Mouse (Mus musculus) liver, embryonic 16.5 days (tissue): ENCODE measurements around the gene Dagla. TPM values are rescaled to one million over a fixed set of nuclear protein-coding genes. Genes with fewer than 3 reads are reported as not detected.

Source experiments
- ATAC-seq: fragments of 200-750 bp; cut with Nextera tagmentation; 2 replicates; pipeline ENCODE4 v1.8.0; 2017; ENCODE audit warnings: low read depth, mild to moderate bottlenecking, moderate number of reproducible peaks, moderate library complexity
- H3K27ac ChIP-seq: fragments of 300-500 bp; sonication (generic); 2 replicates; pipeline ENCODE4 v1.5.1; 2014; ENCODE audit warnings: mild to moderate bottlenecking, low read length
- H3K27me3 ChIP-seq: fragments of 300-500 bp; sonication (generic); 2 replicates; pipeline ENCODE4 v1.6.1; 2014; ENCODE audit warnings: low read depth, low read length, mixed read lengths; ENCODE audit not compliant: control insufficient read depth, insufficient read depth
- H3K36me3 ChIP-seq: fragments of 300-500 bp; sonication (generic); 2 replicates; pipeline ENCODE4 v1.6.1; 2014; ENCODE audit warnings: mild to moderate bottlenecking; ENCODE audit not compliant: control insufficient read depth, insufficient read depth
- H3K4me1 ChIP-seq: fragments of 300-500 bp; sonication (generic); 2 replicates; pipeline ENCODE4 v1.6.1; 2014; ENCODE audit warnings: low read depth, low read length, mixed read lengths; ENCODE audit not compliant: control insufficient read depth
- H3K4me2 ChIP-seq: fragments of 300-500 bp; sonication (generic); 2 replicates; pipeline ENCODE4 v1.6.1; 2014; ENCODE audit warnings: low read depth, low read length, mixed read lengths
- H3K4me3 ChIP-seq: fragments of 300-500 bp; sonication (generic); 2 replicates; pipeline ENCODE4 v1.5.1; 2014; ENCODE audit warnings: low read depth, mild to moderate bottlenecking, low read length
- H3K9ac ChIP-seq: fragments of 300-500 bp; sonication (generic); 2 replicates; pipeline ENCODE4 v1.6.1; 2014; ENCODE audit warnings: low read depth, low read length
- H3K9me3 ChIP-seq: fragments of 300-500 bp; sonication (generic); replicated peaks from 2 replicates; pipeline ENCODE4 v1.6.1; 2016; ENCODE audit warnings: low read length; ENCODE audit not compliant: control insufficient read depth
- WGBS: fragments of 180-500 bp; shearing (Covaris S2); extraction: QIAGEN DNeasy Blood & Tissue Kit; methylation state at CpG from one replicate; pipeline ENCODE4 v1.1.7; 2014; ENCODE audit not compliant: insufficient replicate concordance; 5-methylcytosine and 5-hydroxymethylcytosine counted together
- polyA plus RNA-seq: library from polyadenylated mRNA; unstranded; fragments of >200 nt; fragmentation: Nextera tagmentation; extraction: Ambion mirVana; gene quantifications from 2 replicates; pipeline ENCODE4 v1.2.1, GENCODE M21; 2015

Gene Dagla
- polyA plus RNA-seq, result 0.27 and 0.32 TPM in 2 replicates

DNA sequence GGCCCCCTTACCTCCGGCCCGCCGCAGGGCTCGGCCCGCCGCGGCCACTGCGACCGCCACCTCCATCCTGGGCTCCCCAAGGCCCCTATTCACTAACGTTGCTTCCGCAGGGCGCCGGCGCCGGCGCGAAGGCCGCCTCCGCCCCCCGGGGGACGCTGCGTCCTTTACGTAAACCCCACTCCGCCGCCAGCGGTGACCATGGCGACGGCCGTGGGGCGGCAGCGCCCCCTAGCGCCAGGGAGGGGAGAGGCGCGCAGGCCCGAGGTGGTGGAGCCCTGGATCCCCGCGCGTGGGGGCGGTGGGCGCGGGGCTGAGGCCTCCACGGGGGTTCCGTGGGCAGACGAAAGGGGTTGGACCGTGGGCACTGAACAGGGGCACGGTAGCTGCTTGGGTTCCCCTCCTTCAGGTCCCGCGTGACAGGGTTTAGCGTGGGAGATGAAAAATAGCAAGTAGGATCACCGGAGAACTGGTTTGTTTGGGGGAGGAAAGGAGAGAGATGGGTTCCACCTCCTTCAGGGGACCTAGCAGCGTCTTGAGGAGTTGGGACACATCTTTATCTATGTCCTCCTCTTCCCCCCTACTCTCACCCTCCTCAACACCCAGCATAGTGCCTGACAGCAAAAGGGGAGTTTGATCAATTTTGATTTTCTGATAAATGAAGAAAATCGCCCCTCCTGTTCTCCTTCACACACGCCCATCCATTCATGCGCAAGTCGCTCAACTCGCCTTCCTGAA is at the start of gene Dagla:
Gene Dagla, minus strand, starts transcription at position 68 of the 735 bp plus-strand sequence.
- H3K4me3 ChIP-seq, result peak within 1 kb of the TSS; percentile 56
- H3K4me1 ChIP-seq, result no peaks in the 10 kb centered on the region; the same call in none of the 2 replicates
- WGBS, result 6% methylated on average over 56 of the region's 56 CpGs
- peaks cover 22% of the 10 kb centered on the region for H3K27me3 ChIP-seq
- no peaks in the 10 kb centered on the region for H3K36me3 ChIP-seq
- H3K27ac ChIP-seq, result no peak within 1 kb of the TSS
- peak within 1 kb of the TSS; percentile 67 for H3K4me2 ChIP-seq
- H3K9ac ChIP-seq, result peak within 1 kb of the TSS; percentile 20
- H3K9me3 ChIP-seq, result no peaks in the 10 kb centered on the region
- ATAC-seq, result peak; percentile 55

DNA sequence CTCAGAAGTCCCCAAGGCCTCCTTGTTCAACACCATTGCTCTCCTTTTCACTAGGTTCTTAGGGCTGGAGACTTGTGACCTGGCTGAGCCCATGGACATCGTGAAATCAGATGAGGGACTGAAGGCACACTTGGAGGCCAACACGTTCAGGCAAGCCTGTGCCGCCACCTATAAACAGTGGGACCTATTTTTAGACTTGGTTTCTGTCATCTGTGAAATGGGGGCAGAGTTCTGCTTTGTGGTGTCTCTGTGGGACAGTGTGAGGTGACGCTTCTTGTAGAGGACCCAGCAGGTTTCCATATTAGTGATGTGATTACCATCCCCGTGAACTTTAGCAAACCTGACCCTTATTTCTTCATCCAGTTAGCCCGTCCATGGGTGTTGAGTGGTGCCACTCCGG is 47.5 kb upstream of the Dagla start:
- H3K4me3 ChIP-seq, result no peak overlapping the region
- H3K9me3 ChIP-seq, result no peaks in the 10 kb centered on the region
- H3K4me1 ChIP-seq, result no peaks in the 10 kb centered on the region
- no peak overlapping the region for H3K9ac ChIP-seq
- no peak for ATAC-seq
- no peak overlapping the region for H3K4me2 ChIP-seq
- no peaks in the 10 kb centered on the region for H3K27me3 ChIP-seq
- 53% methylated on average over 7 of the region's 7 CpGs for WGBS
- H3K27ac ChIP-seq, result no peak overlapping the region
- no peaks in the 10 kb centered on the region for H3K36me3 ChIP-seq

DNA sequence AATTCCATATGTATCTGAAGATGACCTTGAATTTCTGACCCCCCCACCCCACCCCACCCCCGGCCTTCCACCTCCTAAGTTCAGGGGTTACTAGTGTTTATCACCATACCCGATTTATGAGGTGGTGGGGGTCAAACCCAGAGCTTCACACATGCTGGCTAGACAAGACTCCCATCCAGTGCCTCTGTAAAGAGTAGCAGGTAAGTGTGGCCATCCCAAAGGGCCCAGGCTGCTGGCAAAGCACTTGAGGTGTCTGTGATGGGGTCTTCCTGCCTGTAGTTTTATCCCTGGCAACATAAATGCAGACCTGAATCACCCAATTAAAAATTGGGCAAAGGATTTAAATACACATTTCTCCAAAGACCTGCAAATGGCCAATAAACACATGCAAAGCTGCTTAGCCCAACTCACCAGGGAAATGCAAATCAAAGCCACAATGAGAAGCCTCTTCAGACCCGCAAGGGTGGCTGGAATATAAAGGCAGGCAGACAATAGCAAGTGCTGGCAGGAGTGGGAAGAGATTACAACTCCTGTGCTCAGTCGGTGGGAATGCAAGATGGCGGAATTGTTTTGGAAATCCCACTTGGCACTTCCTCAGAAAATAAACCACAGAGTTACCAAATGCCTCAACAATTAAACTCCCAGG is 43.1 kb upstream of the Dagla start:
- no peak overlapping the region for H3K4me2 ChIP-seq
- WGBS, result 40% methylated on average over 5 of the region's 5 CpGs
- H3K36me3 ChIP-seq, result no peaks in the 10 kb centered on the region
- H3K4me3 ChIP-seq, result no peak overlapping the region
- no peak overlapping the region for H3K27ac ChIP-seq
- no peak overlapping the region for H3K9ac ChIP-seq
- ATAC-seq, result no peak
- no peaks in the 10 kb centered on the region for H3K9me3 ChIP-seq
- no peaks in the 10 kb centered on the region for H3K27me3 ChIP-seq
- no peaks in the 10 kb centered on the region for H3K4me1 ChIP-seq

DNA sequence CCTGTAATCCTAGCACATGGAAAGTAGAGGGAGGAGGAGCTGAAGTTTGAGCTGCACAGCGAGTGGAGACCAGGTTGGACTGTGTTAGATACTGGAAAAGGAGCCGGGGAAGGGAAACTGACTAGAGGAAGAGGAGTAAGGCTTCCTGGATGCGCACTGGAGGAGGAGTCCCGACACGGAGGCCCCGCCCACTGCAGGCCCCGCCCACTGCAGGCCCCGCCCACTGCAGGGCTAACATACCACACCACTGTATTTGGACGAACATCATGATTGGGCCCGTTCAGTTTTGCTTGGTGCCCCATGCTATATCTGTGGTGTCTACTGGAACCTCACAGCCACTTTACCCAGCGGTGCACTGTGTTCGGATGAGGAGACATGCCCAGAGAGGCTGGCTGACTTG is 41.0 kb upstream of the Dagla start:
- no peaks in the 10 kb centered on the region for H3K27me3 ChIP-seq
- H3K36me3 ChIP-seq, result no peaks in the 10 kb centered on the region
- ATAC-seq, result no peak

DNA sequence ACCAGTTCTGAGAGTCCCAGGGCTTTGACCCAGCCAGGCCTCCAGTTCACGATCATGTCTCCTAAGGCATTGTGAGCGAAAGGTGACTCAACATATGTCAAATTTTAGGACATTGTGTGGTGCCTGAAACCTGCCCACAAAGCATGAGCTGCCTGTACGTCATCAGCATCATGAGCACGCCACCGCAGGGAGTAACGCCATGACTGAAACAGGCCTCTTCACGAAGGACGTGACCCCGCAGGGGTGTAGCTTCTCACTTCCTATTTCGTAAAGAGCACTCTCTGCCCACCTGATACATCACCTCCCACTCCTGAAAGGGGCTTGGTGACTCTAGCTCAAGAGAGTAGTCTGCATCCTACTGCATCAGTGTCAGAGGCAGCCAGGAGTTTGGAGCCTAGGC is 39.2 kb upstream of the Dagla start:
- Histone ChIP-seq H3K4me3 (no peak overlapping the region), H3K36me3 (no peaks in the 10 kb centered on the region), H3K27ac (no peak overlapping the region), H3K9ac (no peak overlapping the region), H3K4me1 (no peaks in the 10 kb centered on the region), H3K4me2 (no peak overlapping the region), H3K9me3 (no peaks in the 10 kb centered on the region), H3K27me3 (peaks cover 4% of the 10 kb centered on the region; the same call in 1 of the 2 replicates)
- no peak for ATAC-seq
- WGBS, result 67% methylated on average over 10 of the region's 10 CpGs

More for the DNA sequence above, 41.0 kb upstream of the Dagla start:
- WGBS, result 27% methylated on average over 12 of the region's 12 CpGs
- H3K9me3 ChIP-seq, result no peaks in the 10 kb centered on the region
- no peaks in the 10 kb centered on the region for H3K4me1 ChIP-seq
- no peak overlapping the region for H3K9ac ChIP-seq
- no peak overlapping the region for H3K4me2 ChIP-seq
- no peak overlapping the region for H3K27ac ChIP-seq
- no peak overlapping the region for H3K4me3 ChIP-seq

DNA sequence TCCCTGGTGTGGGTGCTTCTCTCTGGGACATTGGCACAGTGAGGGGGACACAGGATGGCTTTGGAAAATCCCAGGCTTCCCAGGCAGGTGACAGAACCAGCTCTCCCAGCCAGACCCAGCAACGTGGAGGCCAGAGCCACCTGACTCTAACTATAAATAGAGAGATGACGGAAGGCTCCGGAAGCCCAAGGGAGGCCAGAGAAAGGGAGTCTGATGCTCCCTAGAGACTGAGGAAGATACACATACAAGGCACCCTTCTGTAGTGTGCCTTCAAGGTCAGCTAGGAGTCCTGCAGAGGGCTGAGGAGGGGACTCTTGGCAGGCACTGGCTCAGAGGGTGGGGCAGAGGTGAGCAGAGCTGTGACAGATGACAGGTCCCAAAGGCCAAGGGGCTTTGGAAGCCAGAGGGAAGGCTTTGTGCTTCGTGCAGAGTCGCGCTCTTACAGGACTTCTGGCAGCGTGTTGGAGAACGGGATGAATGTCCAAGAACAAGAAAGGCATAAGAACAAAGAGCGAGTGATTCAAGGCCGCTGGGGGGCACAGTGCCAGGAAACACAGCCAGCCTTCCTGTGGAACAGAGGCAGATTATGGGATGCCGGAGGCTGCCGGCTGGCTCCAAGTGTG is 37.3 kb upstream of the Dagla start:
- 57% methylated on average over 12 of the region's 12 CpGs for WGBS
- Histone ChIP-seq H3K9me3 (no peaks in the 10 kb centered on the region), H3K4me3 (no peak overlapping the region), H3K4me2 (no peak overlapping the region), H3K9ac (no peak overlapping the region), H3K4me1 (no peaks in the 10 kb centered on the region), H3K27me3 (peaks cover 4% of the 10 kb centered on the region; the same call in 1 of the 2 replicates), H3K36me3 (no peaks in the 10 kb centered on the region), H3K27ac (no peak overlapping the region)
- no peak for ATAC-seq

DNA sequence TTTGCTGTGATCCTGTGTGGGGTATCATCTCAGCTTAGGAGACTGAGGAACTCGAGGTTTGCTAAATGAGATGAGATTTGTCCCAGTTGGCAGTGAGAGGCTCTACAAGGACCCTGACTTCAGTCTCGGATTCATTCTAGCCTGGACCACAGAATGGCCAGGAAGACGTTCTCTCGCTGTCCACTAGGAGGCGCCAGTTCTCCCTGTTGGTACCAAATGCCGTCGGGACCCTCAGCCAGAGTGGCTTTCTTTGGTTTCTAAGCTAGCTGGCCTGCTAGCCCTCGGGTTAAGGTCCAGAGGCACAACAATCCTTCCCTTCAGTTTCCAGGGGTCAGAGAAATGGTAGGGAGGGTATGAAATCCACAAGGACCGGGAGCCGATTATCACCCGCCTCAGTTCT is 36.5 kb upstream of the Dagla start:
- Histone ChIP-seq H3K36me3 (no peaks in the 10 kb centered on the region), H3K9ac (no peak overlapping the region), H3K4me2 (no peak overlapping the region), H3K27ac (no peak overlapping the region), H3K4me3 (no peak overlapping the region), H3K4me1 (no peaks in the 10 kb centered on the region), H3K9me3 (no peaks in the 10 kb centered on the region), H3K27me3 (peaks cover 4% of the 10 kb centered on the region; the same call in 1 of the 2 replicates)
- no peak for ATAC-seq
- 19% methylated on average over 11 of the region's 11 CpGs for whole genome bisulfite sequencing

DNA sequence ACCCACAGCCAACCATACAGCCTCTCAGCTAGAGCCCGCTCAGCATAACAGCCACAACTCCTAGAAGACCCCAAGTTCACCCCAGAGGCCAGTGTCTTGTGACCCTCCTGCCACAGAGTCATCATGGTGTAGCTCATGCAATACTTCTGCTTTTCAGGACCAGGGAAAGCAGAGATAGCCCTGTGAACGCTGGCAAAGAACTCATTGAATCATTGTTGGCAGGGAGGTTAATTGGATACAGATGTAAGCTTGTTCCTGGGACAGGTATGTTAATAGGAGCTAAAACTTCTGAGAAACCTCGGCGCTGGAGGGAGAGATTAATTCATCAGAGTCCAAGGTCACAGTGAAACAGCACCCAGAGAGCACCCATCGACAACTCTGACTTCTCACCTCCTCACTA is 36.0 kb upstream of the Dagla start:
- Histone ChIP-seq H3K4me2 (no peak overlapping the region), H3K9me3 (no peaks in the 10 kb centered on the region), H3K4me1 (no peaks in the 10 kb centered on the region), H3K36me3 (no peaks in the 10 kb centered on the region), H3K9ac (no peak overlapping the region), H3K27me3 (peaks cover 4% of the 10 kb centered on the region; the same call in 1 of the 2 replicates), H3K27ac (no peak overlapping the region), H3K4me3 (no peak overlapping the region)
- WGBS, result 22% methylated on average over 5 of the region's 5 CpGs
- ATAC-seq, result no peak

DNA sequence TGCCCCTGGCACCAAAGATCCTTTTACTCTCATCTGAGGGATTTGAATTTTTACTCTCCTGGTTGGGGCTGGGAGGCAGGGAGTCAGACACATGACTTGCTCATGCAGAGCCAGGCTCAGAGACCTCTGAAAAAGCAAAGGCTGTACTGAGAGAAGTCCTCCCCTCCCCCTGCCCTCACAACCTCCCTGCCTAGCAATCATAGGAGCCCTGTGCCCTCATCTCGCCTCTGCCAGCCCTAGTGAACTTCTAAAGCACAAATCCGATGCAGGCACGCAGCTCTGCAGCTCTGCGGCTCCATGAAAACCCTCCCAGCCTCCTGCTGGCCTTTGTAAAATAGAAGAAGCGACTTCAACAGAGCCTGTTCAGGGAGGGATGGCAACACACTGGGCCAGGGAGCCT is 34.6 kb upstream of the Dagla start:
- Histone ChIP-seq H3K9ac (no peak overlapping the region), H3K4me3 (no peak overlapping the region), H3K4me2 (no peak overlapping the region), H3K4me1 (no peaks in the 10 kb centered on the region), H3K36me3 (no peaks in the 10 kb centered on the region), H3K9me3 (no peaks in the 10 kb centered on the region), H3K27me3 (peaks cover 4% of the 10 kb centered on the region; the same call in 1 of the 2 replicates), H3K27ac (no peak overlapping the region)
- no peak for ATAC-seq
- 22% methylated on average over 5 of the region's 5 CpGs for WGBS
